Mouse (Mus musculus): ENCODE measurements around the gene Ptprn2. TPM values are rescaled to one million over a fixed set of nuclear protein-coding genes. Genes with fewer than 3 reads are reported as not detected.

Ptprn2 gene
- polyA plus RNA-seq, 1 experiment from 2014 or later: 0.13 TPM

- Histone ChIP-seq H3K4me1 (replicated peaks) (0 out of 2 replicates have a peak, but pooled peaks cover 3% of the 10 kb centered on the region), H3K27me3 (no peaks in the 10 kb centered on the region), H3K27ac (no peak overlapping the region), H3K36me3 (no peaks in the 10 kb centered on the region), H3K4me2 (no peak overlapping the region), H3K9me3 (replicated peaks) (no peaks in the 10 kb centered on the region), H3K9ac (no peak overlapping the region), H3K4me3 (no peak overlapping the region)
- 77% methylated on average over 3 of the region's 3 CpGs for WGBS
- no peak for ATAC-seq (replicated peaks; ENCODE audit: insufficient number of reproducible peaks, insufficient read depth, low FRiP score, low read depth)
These were observed 598.6 kb downstream of the Ptprn2 start for GRCm38 (mm10) chr12:117083856-117084701.

- H3K9me3 ChIP-seq (replicated peaks): no peaks in the 10 kb centered on the region
- ATAC-seq (replicated peaks; ENCODE audit: insufficient number of reproducible peaks, insufficient read depth, low FRiP score, low read depth): no peak
- H3K27me3 ChIP-seq: no peaks in the 10 kb centered on the region
- H3K9ac ChIP-seq: no peak overlapping the region
- 46% methylated on average over 5 of the region's 5 CpGs for WGBS
- H3K27ac ChIP-seq: no peak overlapping the region
- no peak overlapping the region for H3K4me2 ChIP-seq
- 0 out of 2 replicates have a peak, but pooled peaks cover 3% of the 10 kb centered on the region for H3K4me1 ChIP-seq (replicated peaks)
- H3K4me3 ChIP-seq: no peak overlapping the region
- no peaks in the 10 kb centered on the region for H3K36me3 ChIP-seq
These were observed 599.3 kb downstream of the Ptprn2 start for GRCm38 (mm10) chr12:117084702-117085409.

GRCm38 (mm10) chr12:117085661-117086335, 600.3 kb downstream of the Ptprn2 start:
- no peaks in the 10 kb centered on the region for H3K36me3 ChIP-seq
- no peak overlapping the region for H3K4me3 ChIP-seq
- ATAC-seq (replicated peaks; ENCODE audit: insufficient number of reproducible peaks, insufficient read depth, low FRiP score, low read depth): no peak
- no peaks in the 10 kb centered on the region for H3K27me3 ChIP-seq
- H3K27ac ChIP-seq: no peak overlapping the region
- no peak overlapping the region for H3K9ac ChIP-seq
- 42% methylated on average over 1 of the region's 1 CpGs for WGBS
- no peak overlapping the region for H3K4me2 ChIP-seq
- no peaks in the 10 kb centered on the region for H3K9me3 ChIP-seq (replicated peaks)
- 0 out of 2 replicates have a peak, but pooled peaks cover 3% of the 10 kb centered on the region for H3K4me1 ChIP-seq (replicated peaks)

GRCm38 (mm10) chr12:117092345-117093107, 607.0 kb downstream of the Ptprn2 start:
- Histone ChIP-seq H3K4me1 (replicated peaks) (no peaks in the 10 kb centered on the region), H3K4me3 (no peak overlapping the region), H3K36me3 (no peaks in the 10 kb centered on the region), H3K27ac (no peak overlapping the region), H3K9ac (no peak overlapping the region), H3K9me3 (replicated peaks) (no peaks in the 10 kb centered on the region), H3K4me2 (no peak overlapping the region), H3K27me3 (no peaks in the 10 kb centered on the region)
- no peak for ATAC-seq (replicated peaks; ENCODE audit: insufficient number of reproducible peaks, insufficient read depth, low FRiP score, low read depth)
- WGBS: 86% methylated on average over 4 of the region's 4 CpGs

GRCm38 (mm10) chr12:117095941-117096340, 610.4 kb downstream of the Ptprn2 start:
- Histone ChIP-seq H3K4me1 (replicated peaks) (no peaks in the 10 kb centered on the region), H3K9me3 (replicated peaks) (no peaks in the 10 kb centered on the region), H3K4me2 (no peak overlapping the region), H3K36me3 (no peaks in the 10 kb centered on the region), H3K4me3 (no peak overlapping the region), H3K27ac (no peak overlapping the region), H3K27me3 (no peaks in the 10 kb centered on the region), H3K9ac (no peak overlapping the region)
- 73% methylated on average over 6 of the region's 6 CpGs for WGBS
- no peak for ATAC-seq (replicated peaks; ENCODE audit: insufficient number of reproducible peaks, insufficient read depth, low FRiP score, low read depth)

- no peak overlapping the region for H3K27ac ChIP-seq
- H3K36me3 ChIP-seq: no peaks in the 10 kb centered on the region
- no peak overlapping the region for H3K4me2 ChIP-seq
- no peak for ATAC-seq (replicated peaks; ENCODE audit: insufficient number of reproducible peaks, insufficient read depth, low FRiP score, low read depth)
- no peak overlapping the region for H3K4me3 ChIP-seq
- no peaks in the 10 kb centered on the region for H3K27me3 ChIP-seq
- H3K9me3 ChIP-seq (replicated peaks): no peaks in the 10 kb centered on the region
- no peak overlapping the region for H3K9ac ChIP-seq
- H3K4me1 ChIP-seq (replicated peaks): no peaks in the 10 kb centered on the region
These were observed 612.8 kb downstream of the Ptprn2 start for GRCm38 (mm10) chr12:117098295-117098694.

- Histone ChIP-seq H3K4me3 (no peak overlapping the region), H3K9me3 (replicated peaks) (no peaks in the 10 kb centered on the region), H3K9ac (no peak overlapping the region), H3K27ac (no peak overlapping the region), H3K27me3 (no peaks in the 10 kb centered on the region), H3K36me3 (no peaks in the 10 kb centered on the region), H3K4me1 (replicated peaks) (0 out of 2 replicates have a peak, but pooled peaks cover 6% of the 10 kb centered on the region), H3K4me2 (no peak overlapping the region; the same call in 1 of the 2 replicates)
- ATAC-seq (replicated peaks; ENCODE audit: insufficient number of reproducible peaks, insufficient read depth, low FRiP score, low read depth): no peak
- WGBS: 48% methylated on average over 4 of the region's 4 CpGs
These were observed 621.2 kb downstream of the Ptprn2 start for GRCm38 (mm10) chr12:117106696-117107095.

GRCm38 (mm10) chr12:117107143-117107616, 621.7 kb downstream of the Ptprn2 start:
- no peaks in the 10 kb centered on the region for H3K9me3 ChIP-seq (replicated peaks)
- ATAC-seq (replicated peaks; ENCODE audit: insufficient number of reproducible peaks, insufficient read depth, low FRiP score, low read depth): peak; percentile 36; the same call in 1 of the 2 replicates
- no peak overlapping the region for H3K9ac ChIP-seq
- no peak overlapping the region for H3K27ac ChIP-seq
- no peaks in the 10 kb centered on the region for H3K27me3 ChIP-seq
- 0 out of 2 replicates have a peak, but pooled peaks cover 6% of the 10 kb centered on the region for H3K4me1 ChIP-seq (replicated peaks)
- H3K4me3 ChIP-seq: no peak overlapping the region
- no peak overlapping the region; the same call in 1 of the 2 replicates for H3K4me2 ChIP-seq
- H3K36me3 ChIP-seq: no peaks in the 10 kb centered on the region
- 33% methylated on average over 16 of the region's 16 CpGs for WGBS

GRCm38 (mm10) chr12:117115254-117115865, 629.8 kb downstream of the Ptprn2 start:
- H3K9ac ChIP-seq: no peak overlapping the region
- H3K4me1 ChIP-seq (replicated peaks): no peaks in the 10 kb centered on the region
- no peak overlapping the region for H3K27ac ChIP-seq
- no peak for ATAC-seq (replicated peaks; ENCODE audit: insufficient number of reproducible peaks, insufficient read depth, low FRiP score, low read depth)
- WGBS: 65% methylated on average over 10 of the region's 10 CpGs
- H3K9me3 ChIP-seq (replicated peaks): no peaks in the 10 kb centered on the region
- no peaks in the 10 kb centered on the region for H3K36me3 ChIP-seq
- H3K27me3 ChIP-seq: no peaks in the 10 kb centered on the region
- H3K4me2 ChIP-seq: no peak overlapping the region
- H3K4me3 ChIP-seq: no peak overlapping the region

GRCm38 (mm10) chr12:117127078-117127477, 641.6 kb downstream of the Ptprn2 start:
- 0 out of 2 replicates have a peak, but pooled peaks cover 3% of the 10 kb centered on the region for H3K27me3 ChIP-seq
- H3K27ac ChIP-seq: no peak overlapping the region
- 86% methylated on average over 3 of the region's 3 CpGs for WGBS
- no peak for ATAC-seq (replicated peaks; ENCODE audit: insufficient number of reproducible peaks, insufficient read depth, low FRiP score, low read depth)
- H3K4me2 ChIP-seq: no peak overlapping the region
- H3K36me3 ChIP-seq: no peaks in the 10 kb centered on the region
- no peak overlapping the region for H3K9ac ChIP-seq
- no peak overlapping the region for H3K4me3 ChIP-seq
- no peaks in the 10 kb centered on the region for H3K9me3 ChIP-seq (replicated peaks)
- H3K4me1 ChIP-seq (replicated peaks): no peaks in the 10 kb centered on the region
